Mouse (Mus musculus): ENCODE measurements at regions not wholly inside any gene's neighbourhood (a gene's known extent, or its start where the extent isn't known, plus 50 kb on each side); places are given as distances from the start of the nearest gene placed in this dataset.

DNA sequence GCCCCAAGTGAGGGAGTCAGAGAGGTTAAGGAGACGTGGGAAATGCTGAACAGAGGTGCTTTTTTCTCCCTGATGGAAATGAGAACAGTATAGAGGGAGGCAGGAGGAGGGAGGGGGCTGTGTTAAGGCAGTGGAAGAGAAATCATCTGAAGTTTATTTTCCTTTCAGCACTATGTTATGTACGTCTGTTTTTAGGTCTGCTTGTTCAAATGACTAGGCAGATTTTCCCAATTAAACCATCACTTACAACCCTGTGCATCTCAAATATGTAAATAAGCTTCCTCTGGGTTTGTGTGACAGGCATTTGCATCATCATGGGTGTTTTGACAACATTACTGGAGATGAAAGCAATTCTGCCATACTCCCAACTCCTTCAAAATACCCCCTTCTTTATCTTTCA lies 92.1 kb upstream of the Got2 start:
- DNase-seq (ENCODE audit: low spot score in 2 of 2) = no peak

- DNase-seq (ENCODE audit: low spot score in 2 of 2) = no peak
Observed at GRCm38 (mm10) chr8:95979223-95979622, 90.9 kb upstream of the Got2 start.

- DNase-seq (ENCODE audit: low spot score in 2 of 2) = peak in 1 of 2 experiments; percentile 24
Observed at GRCm38 (mm10) chr8:95974889-95975288, 86.5 kb upstream of the Got2 start.

DNA sequence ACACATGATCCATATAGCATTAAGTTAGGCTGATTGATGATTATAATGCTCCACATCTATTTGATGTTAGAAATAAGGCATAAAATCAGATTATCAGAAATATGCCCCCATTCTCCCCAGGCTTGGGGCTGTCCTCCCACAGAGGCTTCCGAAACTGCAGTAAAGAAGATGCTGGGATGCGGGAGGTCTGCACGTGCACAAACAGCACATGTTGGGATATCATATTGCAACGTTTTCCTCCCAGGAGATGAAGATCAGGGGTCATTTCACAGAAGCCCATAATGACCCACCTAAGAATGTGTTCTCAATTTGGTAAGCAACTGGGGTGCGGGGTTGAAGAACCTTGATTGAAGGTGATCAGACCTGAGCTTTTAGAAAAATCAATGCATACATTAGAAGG lies 85.9 kb upstream of the Got2 start:
- no peak for DNase-seq (ENCODE audit: low spot score in 2 of 2)

DNA sequence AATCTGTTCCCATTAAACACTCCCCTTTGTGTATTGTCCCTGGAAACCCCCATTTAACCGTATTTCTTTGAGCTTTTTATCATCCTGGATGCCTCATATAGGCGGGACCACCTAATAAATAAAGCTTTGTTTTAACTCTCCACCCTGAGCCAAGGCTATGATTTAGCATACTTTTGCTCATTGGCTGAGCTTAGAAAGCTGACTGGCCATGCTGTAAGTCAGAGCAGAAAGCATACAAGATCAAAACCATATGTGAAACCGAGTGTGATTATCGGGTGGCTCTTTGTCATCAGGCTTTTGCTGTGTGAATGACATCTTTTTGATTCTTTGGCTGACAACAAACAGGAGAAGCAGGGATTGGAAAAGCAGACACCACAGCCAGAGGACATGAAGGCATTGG lies 85.2 kb upstream of the Got2 start:
- DNase-seq (ENCODE audit: low spot score in 2 of 2) = no peak

GRCm38 (mm10) chr8:95968828-95969227 lies 80.5 kb upstream of the Got2 start:
- no peak for DNase-seq (ENCODE audit: low spot score in 2 of 2)

DNA sequence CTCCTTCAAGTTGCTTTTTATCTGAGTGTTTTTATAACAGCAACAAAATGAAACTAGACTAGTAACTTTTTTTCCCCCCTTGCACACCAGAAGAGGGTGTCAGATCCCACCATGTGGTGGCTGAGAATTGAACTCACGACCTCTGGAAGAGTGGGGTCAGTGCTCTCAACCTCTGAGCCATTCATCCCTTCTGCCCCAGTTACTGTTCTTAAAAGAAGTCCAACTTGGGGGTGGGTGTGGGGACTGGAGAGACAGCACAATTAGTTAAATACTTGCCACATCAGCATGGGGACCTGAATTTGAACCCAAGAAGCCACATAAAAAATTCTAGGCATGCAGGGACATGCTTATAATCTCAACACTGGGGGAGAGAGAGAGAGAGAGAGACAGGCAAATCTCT lies 78.1 kb upstream of the Got2 start:
- DNase-seq (ENCODE audit: low spot score in 2 of 2) = no peak

- no peak for DNase-seq (ENCODE audit: low spot score in 2 of 2)
Observed at GRCm38 (mm10) chr8:95952257-95952656, 63.9 kb upstream of the Got2 start.

- DNase-seq (ENCODE audit: low spot score in 2 of 2) = peak; percentile 74 to 75
Observed at GRCm38 (mm10) chr8:95951794-95952193, 63.4 kb upstream of the Got2 start.
